Mouse (Mus musculus): Measurements from ENCODE around the gene Vat1l. TPM values are rescaled to one million over a fixed set of nuclear protein-coding genes. Genes with fewer than 3 reads are reported as not detected.

Vat1l gene
- total and polyA plus RNA-seq, 2 experiments: not detected

GRCm38 (mm10) chr8:114306296-114306695 lies 100.9 kb downstream of the Vat1l start:
- H3K36me3 ChIP-seq (ENCODE audit: control insufficient read depth, insufficient read depth, low read length): no peaks in the 10 kb centered on the region
- no peak overlapping the region for H3K4me3 ChIP-seq (ENCODE audit: insufficient read depth, low read depth, low read length)
- no peaks in the 10 kb centered on the region for H3K27me3 ChIP-seq (ENCODE audit: control insufficient read depth, insufficient read depth, low read length)
- no peaks in the 10 kb centered on the region for H3K79me2 ChIP-seq (ENCODE audit: control insufficient read depth, insufficient read depth, low read length)
- H3K9ac ChIP-seq (ENCODE audit: low read depth, low read length): no peak overlapping the region
- no peak for DNase-seq (ENCODE audit: extremely low read depth, low read depth, low spot score)
- TF ChIP-seq POLR2A (IDR thresholded peaks at IDR 0.05; ENCODE audit: extremely low read depth, insufficient read depth, low read length) (no peak), CTCF (IDR thresholded peaks at IDR 0.05; ENCODE audit: low read depth, low read length) (no peak)
- no peaks in the 10 kb centered on the region for H3K4me1 ChIP-seq (ENCODE audit: control insufficient read depth, insufficient read depth, low read length)
- no peak overlapping the region for H3K27ac ChIP-seq (replicated peaks; ENCODE audit: insufficient read depth, low read depth, low read length)
- WGBS: 78% methylated on average over 5 of the region's 5 CpGs

- Histone ChIP-seq H3K27me3 (ENCODE audit: control insufficient read depth, insufficient read depth, low read length) (peaks cover 3% of the 10 kb centered on the region; the same call in 1 of the 2 replicates), H3K27ac (replicated peaks; ENCODE audit: insufficient read depth, low read depth, low read length) (no peak overlapping the region), H3K79me2 (ENCODE audit: control insufficient read depth, insufficient read depth, low read length) (no peaks in the 10 kb centered on the region), H3K4me3 (ENCODE audit: insufficient read depth, low read depth, low read length) (no peak overlapping the region), H3K4me1 (ENCODE audit: control insufficient read depth, insufficient read depth, low read length) (no peaks in the 10 kb centered on the region), H3K36me3 (ENCODE audit: control insufficient read depth, insufficient read depth, low read length) (no peaks in the 10 kb centered on the region), H3K9ac (ENCODE audit: low read depth, low read length) (no peak overlapping the region)
- 47% methylated on average over 5 of the region's 5 CpGs for whole genome bisulfite sequencing
- no peak for DNase-seq (ENCODE audit: extremely low read depth, low read depth, low spot score)
- no peak for TF ChIP-seq CTCF (IDR thresholded peaks at IDR 0.05; ENCODE audit: low read depth, low read length)
- no peak for TF ChIP-seq POLR2A (IDR thresholded peaks at IDR 0.05; ENCODE audit: extremely low read depth, insufficient read depth, low read length)
These were observed 109.4 kb downstream of the Vat1l start for GRCm38 (mm10) chr8:114314669-114315325.

GRCm38 (mm10) chr8:114318161-114318560 lies 112.7 kb downstream of the Vat1l start:
- 79% methylated on average over 4 of the region's 4 CpGs for WGBS
- Histone ChIP-seq H3K9ac (ENCODE audit: low read depth, low read length) (no peak overlapping the region), H3K36me3 (ENCODE audit: control insufficient read depth, insufficient read depth, low read length) (no peaks in the 10 kb centered on the region), H3K4me1 (ENCODE audit: control insufficient read depth, insufficient read depth, low read length) (no peaks in the 10 kb centered on the region), H3K4me3 (ENCODE audit: insufficient read depth, low read depth, low read length) (no peak overlapping the region), H3K79me2 (ENCODE audit: control insufficient read depth, insufficient read depth, low read length) (no peaks in the 10 kb centered on the region), H3K27me3 (ENCODE audit: control insufficient read depth, insufficient read depth, low read length) (peaks cover 1% of the 10 kb centered on the region; the same call in 1 of the 2 replicates), H3K27ac (replicated peaks; ENCODE audit: insufficient read depth, low read depth, low read length) (no peak overlapping the region)
- no peak for DNase-seq (ENCODE audit: extremely low read depth, low read depth, low spot score)
- TF ChIP-seq CTCF (IDR thresholded peaks at IDR 0.05; ENCODE audit: low read depth, low read length): no peak
- no peak for TF ChIP-seq POLR2A (IDR thresholded peaks at IDR 0.05; ENCODE audit: extremely low read depth, insufficient read depth, low read length)

- no peak overlapping the region for H3K4me3 ChIP-seq (ENCODE audit: insufficient read depth, low read depth, low read length)
- H3K36me3 ChIP-seq (ENCODE audit: control insufficient read depth, insufficient read depth, low read length): no peaks in the 10 kb centered on the region
- H3K4me1 ChIP-seq (ENCODE audit: control insufficient read depth, insufficient read depth, low read length): no peaks in the 10 kb centered on the region
- no peak for DNase-seq (ENCODE audit: extremely low read depth, low read depth, low spot score)
- no peaks in the 10 kb centered on the region for H3K79me2 ChIP-seq (ENCODE audit: control insufficient read depth, insufficient read depth, low read length)
- 69% methylated on average over 2 of the region's 2 CpGs for WGBS
- no peak overlapping the region for H3K27ac ChIP-seq (replicated peaks; ENCODE audit: insufficient read depth, low read depth, low read length)
- no peaks in the 10 kb centered on the region for H3K27me3 ChIP-seq (ENCODE audit: control insufficient read depth, insufficient read depth, low read length)
- no peak overlapping the region for H3K9ac ChIP-seq (ENCODE audit: low read depth, low read length)
- TF ChIP-seq POLR2A (IDR thresholded peaks at IDR 0.05; ENCODE audit: extremely low read depth, insufficient read depth, low read length): no peak
- TF ChIP-seq CTCF (IDR thresholded peaks at IDR 0.05; ENCODE audit: low read depth, low read length): no peak
These were observed 116.7 kb downstream of the Vat1l start for GRCm38 (mm10) chr8:114322096-114322495.

GRCm38 (mm10) chr8:114331928-114332327 lies 126.5 kb downstream of the Vat1l start:
- Histone ChIP-seq H3K27me3 (ENCODE audit: control insufficient read depth, insufficient read depth, low read length) (no peaks in the 10 kb centered on the region), H3K79me2 (ENCODE audit: control insufficient read depth, insufficient read depth, low read length) (no peaks in the 10 kb centered on the region), H3K36me3 (ENCODE audit: control insufficient read depth, insufficient read depth, low read length) (no peaks in the 10 kb centered on the region), H3K4me1 (ENCODE audit: control insufficient read depth, insufficient read depth, low read length) (no peaks in the 10 kb centered on the region), H3K4me3 (ENCODE audit: insufficient read depth, low read depth, low read length) (no peak overlapping the region), H3K27ac (replicated peaks; ENCODE audit: insufficient read depth, low read depth, low read length) (no peak overlapping the region), H3K9ac (ENCODE audit: low read depth, low read length) (no peak overlapping the region)
- WGBS: 81% methylated on average over 5 of the region's 5 CpGs
- no peak for TF ChIP-seq POLR2A (IDR thresholded peaks at IDR 0.05; ENCODE audit: extremely low read depth, insufficient read depth, low read length)
- TF ChIP-seq CTCF (IDR thresholded peaks at IDR 0.05; ENCODE audit: low read depth, low read length): no peak
- no peak for DNase-seq (ENCODE audit: extremely low read depth, low read depth, low spot score)

GRCm38 (mm10) chr8:114332949-114333348 lies 127.5 kb downstream of the Vat1l start:
- TF ChIP-seq CTCF (IDR thresholded peaks at IDR 0.05; ENCODE audit: low read depth, low read length) (no peak), POLR2A (IDR thresholded peaks at IDR 0.05; ENCODE audit: extremely low read depth, insufficient read depth, low read length) (no peak)
- no peaks in the 10 kb centered on the region for H3K4me1 ChIP-seq (ENCODE audit: control insufficient read depth, insufficient read depth, low read length)
- H3K27me3 ChIP-seq (ENCODE audit: control insufficient read depth, insufficient read depth, low read length): no peaks in the 10 kb centered on the region
- 67% methylated on average over 4 of the region's 4 CpGs for WGBS
- H3K79me2 ChIP-seq (ENCODE audit: control insufficient read depth, insufficient read depth, low read length): no peaks in the 10 kb centered on the region
- no peaks in the 10 kb centered on the region for H3K36me3 ChIP-seq (ENCODE audit: control insufficient read depth, insufficient read depth, low read length)
- H3K9ac ChIP-seq (ENCODE audit: low read depth, low read length): no peak overlapping the region
- no peak for DNase-seq (ENCODE audit: extremely low read depth, low read depth, low spot score)
- H3K27ac ChIP-seq (replicated peaks; ENCODE audit: insufficient read depth, low read depth, low read length): no peak overlapping the region
- no peak overlapping the region for H3K4me3 ChIP-seq (ENCODE audit: insufficient read depth, low read depth, low read length)

Data from liver, adult 2 months (tissue).